Mouse (Mus musculus) embryonic facial prominence, embryonic 11.5 days (tissue): ENCODE measurements around the gene 1700029I15Rik. TPM values are rescaled to one million over a fixed set of nuclear protein-coding genes. Genes with fewer than 3 reads are reported as not detected.
"Not testable (repeated sequence)": the region's sequence is repeated elsewhere in the genome, so short reads cannot be mapped to it uniquely, and the experiment has no call there.

Source experiments
- ATAC-seq: fragments of 200-750 bp; cut with Nextera tagmentation; replicated peaks from 2 replicates; pipeline ENCODE4 v1.8.0; 2017; ENCODE audit warnings: low read depth; ENCODE audit not compliant: insufficient number of reproducible peaks, low FRiP score, low TSS enrichment
- DNase-seq: peaks from one replicate; pipeline ENCODE4 v3.0.0-alpha.2; 2015; ENCODE audit warnings: low spot score
- H3K27ac ChIP-seq: fragments of 300-500 bp; sonication (generic); replicated peaks from 2 replicates; pipeline ENCODE4 v1.5.1; 2014; ENCODE audit warnings: mild to moderate bottlenecking, low read depth, low read length, control low read depth
- H3K27me3 ChIP-seq: fragments of 300-500 bp; sonication (generic); 2 replicates; pipeline ENCODE4 v1.6.1; 2014; ENCODE audit warnings: mild to moderate bottlenecking, low read length, moderate library complexity, mixed read lengths; ENCODE audit not compliant: control insufficient read depth, insufficient read depth
- H3K36me3 ChIP-seq: fragments of 300-500 bp; sonication (generic); replicated peaks from 2 replicates; pipeline ENCODE4 v1.6.1; 2014; ENCODE audit warnings: low read depth, mild to moderate bottlenecking, low read length, moderate library complexity, mixed read lengths; ENCODE audit not compliant: control insufficient read depth, insufficient read depth
- H3K4me1 ChIP-seq: fragments of 300-500 bp; sonication (generic); 2 replicates; pipeline ENCODE4 v1.6.1; 2014; ENCODE audit warnings: low read length, mixed read lengths; ENCODE audit not compliant: control insufficient read depth, insufficient read depth
- H3K4me2 ChIP-seq: fragments of 300-500 bp; sonication (generic); 2 replicates; pipeline ENCODE4 v1.6.1; 2014; ENCODE audit warnings: low read depth, mild to moderate bottlenecking, control low read depth, low read length, moderate library complexity
- H3K4me3 ChIP-seq: fragments of 300-500 bp; sonication (generic); 2 replicates; pipeline ENCODE4 v1.5.1; 2014; ENCODE audit warnings: low read depth, low read length, control low read depth
- H3K9ac ChIP-seq: fragments of 300-500 bp; sonication (generic); replicated peaks from 2 replicates; pipeline ENCODE4 v1.6.1; 2014; ENCODE audit warnings: mild to moderate bottlenecking, control low read depth, low read length
- H3K9me3 ChIP-seq: fragments of 300-500 bp; sonication (generic); replicated peaks from 2 replicates; pipeline ENCODE4 v1.6.1; 2016; ENCODE audit warnings: mild to moderate bottlenecking, low read length, inconsistent platforms, mixed read lengths; ENCODE audit not compliant: control insufficient read depth
- WGBS: fragments of 180-500 bp; shearing (Covaris S2); extraction: QIAGEN DNeasy Blood & Tissue Kit; methylation state at CpG from one replicate; pipeline ENCODE4 v1.1.7; 2014; 5-methylcytosine and 5-hydroxymethylcytosine counted together
- polyA plus RNA-seq: library from polyadenylated mRNA; unstranded; fragments of >200 nt; fragmentation: Nextera tagmentation; extraction: Ambion mirVana; gene quantifications from 2 replicates; pipeline ENCODE4 v1.2.1, GENCODE M21; 2014

The 1700029I15Rik gene
- polyA plus RNA-seq, 1 experiment from 2014 or later = 1.6 TPM

DNA sequence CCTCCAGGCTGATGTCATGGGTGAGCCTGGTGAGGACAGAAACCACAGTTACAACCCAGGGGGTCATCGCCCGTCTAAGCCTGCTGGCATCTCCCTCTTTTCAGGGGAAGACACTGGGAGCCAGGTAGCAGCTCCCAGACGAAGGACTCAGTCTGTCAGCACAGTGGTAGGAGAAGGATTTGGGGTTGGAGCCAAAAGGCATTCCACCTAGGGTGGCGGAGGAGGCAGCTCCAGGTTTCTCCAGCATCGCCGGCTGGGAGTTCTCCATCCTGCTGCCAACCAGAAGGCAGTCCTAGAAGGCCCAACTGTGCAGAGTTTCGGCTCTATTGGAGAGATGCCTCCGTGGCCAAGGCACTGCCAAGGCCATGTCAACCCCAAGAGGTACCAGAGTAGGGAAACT, 8.8 kb downstream of the 1700029I15Rik start:
- Histone ChIP-seq H3K4me3 (no peak overlapping the region), H3K4me2 (no peak overlapping the region), H3K4me1 (peaks cover 20% of the 10 kb centered on the region), H3K27ac (0 out of 2 replicates have a peak overlapping the region, but pooled peaks have one; percentile 28), H3K36me3 (no peaks in the 10 kb centered on the region; the same call in 1 of the 2 replicates), H3K27me3 (no peaks in the 10 kb centered on the region), H3K9ac (no peak overlapping the region; the same call in 1 of the 2 replicates), H3K9me3 (no peaks in the 10 kb centered on the region)
- 91% methylated on average over 8 of the region's 8 CpGs for WGBS
- DNase-seq (no peak), ATAC-seq (no peak)

DNA sequence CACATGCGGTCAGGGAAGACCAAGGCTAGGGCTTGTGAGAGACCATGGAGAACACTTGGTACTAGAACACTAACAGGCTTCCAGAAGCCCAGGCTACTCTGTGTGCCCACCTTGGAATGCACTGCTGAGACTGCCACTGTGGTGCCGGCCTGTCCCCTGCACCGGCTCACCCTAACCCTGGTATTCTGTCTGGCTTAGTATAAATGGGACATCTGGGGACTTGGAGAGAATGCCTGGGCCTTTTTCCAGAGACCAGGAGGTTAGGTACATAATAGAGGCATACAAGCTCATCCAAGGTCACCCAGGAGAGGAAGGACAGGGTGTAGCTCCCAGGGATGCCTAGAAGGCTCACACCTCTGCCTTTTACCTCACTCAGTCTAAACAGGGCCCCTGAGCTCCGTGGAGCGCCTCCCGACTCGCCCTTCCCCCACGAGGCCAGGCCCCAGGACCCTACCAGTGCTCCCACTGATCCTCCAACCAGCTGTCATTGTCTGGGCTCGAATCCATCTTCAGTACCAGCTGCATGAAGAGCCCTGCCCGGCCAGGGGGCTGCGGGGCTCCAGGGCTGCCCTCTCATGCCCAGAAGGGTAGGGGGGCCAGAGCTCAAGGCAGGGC, 9.5 kb downstream of the 1700029I15Rik start:
- DNase-seq (no peak), ATAC-seq (0 out of 2 replicates have a peak, but pooled peaks have one; percentile 0)
- Histone ChIP-seq H3K27me3 (no peaks in the 10 kb centered on the region), H3K4me2 (peak overlapping the region; percentile 74), H3K9me3 (no peaks in the 10 kb centered on the region), H3K36me3 (no peaks in the 10 kb centered on the region), H3K27ac (peak overlapping the region; percentile 78), H3K4me1 (peaks cover 20% of the 10 kb centered on the region), H3K9ac (peak overlapping the region; percentile 64), H3K4me3 (peak overlapping the region; percentile 43)
- 26% methylated on average over 11 of the region's 11 CpGs for WGBS

DNA sequence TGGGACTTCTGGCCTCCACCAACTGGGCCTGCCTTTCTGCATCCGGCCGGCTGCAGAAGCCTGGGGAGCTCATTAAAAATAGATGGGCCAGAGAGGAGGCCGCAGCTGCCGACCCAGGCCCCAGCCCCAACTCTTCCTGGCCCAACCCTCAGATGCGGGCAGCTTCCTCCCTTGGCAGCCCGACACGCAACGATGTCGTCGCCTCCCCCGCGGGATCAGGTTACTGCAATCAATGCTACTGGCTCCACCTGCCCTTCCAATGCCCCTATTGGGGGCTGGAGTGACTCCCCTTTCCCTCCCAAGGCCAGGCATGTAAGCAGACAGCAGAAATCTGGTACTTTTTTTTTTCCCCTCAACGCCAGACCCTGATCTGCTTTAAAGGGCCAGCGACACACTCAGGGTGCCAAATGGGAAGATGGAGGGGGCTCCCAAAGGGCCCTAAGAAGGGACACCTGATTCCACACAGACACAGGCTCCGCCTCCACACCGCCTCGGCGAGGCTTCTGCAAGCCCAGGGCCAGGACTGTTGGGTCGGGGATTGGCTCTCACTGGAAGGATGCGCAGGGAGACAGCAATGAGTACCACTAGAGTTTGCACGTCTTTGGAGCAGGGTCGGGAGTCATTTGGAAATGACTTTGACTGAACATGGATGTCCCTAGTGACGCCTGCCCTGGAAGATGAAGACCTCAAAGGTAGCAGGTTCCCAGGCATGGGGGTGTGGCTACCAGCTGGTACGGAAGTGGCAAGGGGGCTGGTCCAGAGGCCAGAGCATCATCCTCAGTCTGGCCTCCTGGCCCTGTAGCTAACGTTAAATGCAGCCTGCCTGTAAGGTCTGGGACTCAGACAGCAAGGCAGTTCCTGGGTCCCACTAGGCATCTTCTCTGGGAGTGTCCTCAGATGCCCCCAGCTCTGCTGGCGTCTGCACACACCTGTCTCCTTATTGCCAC, 10.3 kb downstream of the 1700029I15Rik start:
- Histone ChIP-seq H3K9me3 (no peaks in the 10 kb centered on the region), H3K4me3 (peak overlapping the region; percentile 43), H3K36me3 (no peaks in the 10 kb centered on the region), H3K4me2 (peak overlapping the region; percentile 74), H3K27me3 (no peaks in the 10 kb centered on the region), H3K9ac (peak overlapping the region; percentile 64), H3K4me1 (peaks cover 20% of the 10 kb centered on the region), H3K27ac (peak overlapping the region; percentile 78)
- WGBS = 4% methylated on average over 26 of the region's 26 CpGs
- DNase-seq (peak; percentile 85), ATAC-seq (peak; percentile 12; the same call in 1 of the 2 replicates)

DNA sequence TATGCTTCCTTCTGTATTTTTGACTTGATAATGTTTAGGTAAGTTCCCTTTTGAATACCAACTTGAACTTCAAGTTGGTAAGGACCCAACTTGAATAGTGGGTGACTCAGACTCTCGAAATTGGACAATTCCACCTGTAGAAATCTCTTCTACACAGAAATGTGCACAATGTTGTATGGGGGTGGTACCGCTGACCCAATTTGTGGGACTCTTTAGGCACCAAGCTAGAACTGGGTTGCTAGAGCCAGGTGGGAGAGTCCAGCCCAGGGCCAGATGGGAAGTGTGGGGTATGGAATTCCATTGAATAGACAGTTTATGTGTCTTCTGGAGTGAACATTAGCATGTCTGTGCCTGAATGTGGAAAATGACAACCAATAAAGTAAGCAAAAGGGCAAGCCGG, 13.2 kb downstream of the 1700029I15Rik start:
- H3K27ac ChIP-seq = no peak overlapping the region
- 95% methylated on average over 3 of the region's 3 CpGs for WGBS
- H3K9ac ChIP-seq = no peak overlapping the region
- no peak overlapping the region for H3K4me3 ChIP-seq
- H3K9me3 ChIP-seq = no peaks in the 10 kb centered on the region
- H3K4me1 ChIP-seq = peaks cover 11% of the 10 kb centered on the region
- no peak for DNase-seq
- ATAC-seq = no peak
- H3K27me3 ChIP-seq = no peaks in the 10 kb centered on the region
- H3K4me2 ChIP-seq = no peak overlapping the region
- no peaks in the 10 kb centered on the region for H3K36me3 ChIP-seq

DNA sequence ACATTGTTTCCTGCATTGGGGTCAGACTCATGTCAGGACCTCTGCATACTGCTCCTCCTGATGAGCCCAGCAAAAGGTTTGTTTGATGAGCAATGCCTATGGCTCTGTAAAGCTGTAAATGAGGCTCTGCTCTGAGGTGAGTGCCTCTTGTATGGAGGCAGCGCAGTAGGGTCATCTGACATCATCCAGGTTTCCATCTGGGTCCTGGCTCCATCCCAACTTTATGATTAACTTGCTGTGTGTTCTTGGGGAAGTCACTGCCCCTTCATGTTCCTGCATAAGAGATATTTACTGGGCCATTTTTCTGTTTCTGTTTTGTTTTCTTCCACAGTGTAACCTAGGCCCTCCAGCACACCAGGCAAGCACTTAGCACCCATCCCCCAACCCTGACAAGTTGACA, 15.1 kb downstream of the 1700029I15Rik start:
- H3K27ac ChIP-seq = no peak overlapping the region
- WGBS = 85% methylated on average over 1 of the region's 1 CpGs

DNA sequence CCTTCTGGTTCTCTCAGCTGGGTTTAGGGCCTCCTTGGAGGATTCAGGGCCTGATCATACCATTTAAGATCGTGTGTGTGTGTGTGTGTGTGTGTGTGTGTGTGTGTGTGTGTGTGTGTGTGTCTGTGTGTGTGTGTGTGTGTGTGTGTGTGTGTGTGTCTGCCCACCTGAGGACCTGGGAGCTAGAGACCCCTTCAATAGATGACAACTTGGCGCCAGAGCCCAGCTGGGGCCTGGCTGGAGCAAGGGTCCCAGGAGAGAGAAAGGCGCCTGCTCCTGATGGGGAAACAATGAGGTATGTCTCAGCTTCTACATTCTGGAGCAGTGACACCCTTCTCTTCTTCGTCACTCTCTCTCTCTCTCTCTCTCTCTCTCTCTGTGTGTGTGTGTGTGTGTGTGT, 17.5 kb downstream of the 1700029I15Rik start:
- H3K27me3 ChIP-seq, DNase-seq, H3K4me3 ChIP-seq, ATAC-seq, H3K4me2 ChIP-seq, H3K9ac ChIP-seq, H3K27ac ChIP-seq, H3K9me3 ChIP-seq, H3K4me1 ChIP-seq, H3K36me3 ChIP-seq: not testable (repeated sequence)
- WGBS = 68% methylated on average over 4 of the region's 4 CpGs

More for the DNA sequence above, 15.1 kb downstream of the 1700029I15Rik start:
- H3K4me1 ChIP-seq = peaks cover 5% of the 10 kb centered on the region; the same call in 1 of the 2 replicates
- no peaks in the 10 kb centered on the region for H3K9me3 ChIP-seq
- DNase-seq = no peak
- H3K36me3 ChIP-seq = no peaks in the 10 kb centered on the region
- no peaks in the 10 kb centered on the region for H3K27me3 ChIP-seq
- ATAC-seq = no peak
- no peak overlapping the region for H3K4me3 ChIP-seq
- no peak overlapping the region for H3K9ac ChIP-seq
- no peak overlapping the region for H3K4me2 ChIP-seq

DNA sequence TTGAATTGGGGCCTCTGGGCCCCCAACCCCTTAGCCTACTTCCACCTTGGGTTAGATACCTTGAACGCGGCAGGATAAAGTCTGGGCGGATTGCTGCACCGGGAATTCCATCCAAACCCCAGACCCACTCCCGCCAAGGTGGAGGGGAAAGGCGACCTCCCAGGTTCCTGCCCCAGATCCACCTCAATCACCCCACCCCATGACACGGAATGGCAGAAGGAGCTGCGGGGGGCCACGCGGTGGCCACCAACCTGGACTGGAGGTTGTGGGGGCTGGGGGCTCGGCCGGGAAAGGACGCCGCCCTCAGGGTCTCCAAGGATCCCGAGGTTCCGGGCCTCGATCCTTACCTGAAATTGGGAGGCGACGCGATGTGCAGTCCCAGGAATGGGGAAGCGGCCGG, 18.3 kb downstream of the 1700029I15Rik start:
- no peak for ATAC-seq
- Histone ChIP-seq H3K36me3 (peaks cover 3% of the 10 kb centered on the region; the same call in 1 of the 2 replicates), H3K9me3 (no peaks in the 10 kb centered on the region), H3K9ac (peak overlapping the region; percentile 71), H3K27me3 (no peaks in the 10 kb centered on the region), H3K4me2 (peak overlapping the region; percentile 95), H3K27ac (0 out of 2 replicates have a peak overlapping the region, but pooled peaks have one; percentile 20), H3K4me3 (peak overlapping the region; percentile 63), H3K4me1 (no peaks in the 10 kb centered on the region)
- DNase-seq = peak; percentile 1
- WGBS = 3% methylated on average over 21 of the region's 22 CpGs
